In genomic region chr4:128949470-128950005, GRCm38 (mm10) we compare ENCODE assay signal across 12 mouse cellular contexts. TPM values are rescaled to one million over a fixed set of nuclear protein-coding genes. Genes with fewer than 3 reads are reported as not detected.
A peak's percentile ranks its signal among the peaks of the same experiment; 100 is the strongest.
DNase-seq lines count a peak whose midpoint lies in the region; ATAC-seq and TF ChIP-seq lines count a peak whose summit lies in the region.
"Had no signal": no experiment of that assay in that cellular context is flagged by ENCODE, and none has a peak within 500 bp of the region (broad histone marks: within the 10 kb centered on the region; RNA-seq: fewer than 3 reads in every experiment).

No protein-coding gene starts in this region.

- no peaks in the 10 kb centered on the region for H3K27me3 ChIP-seq in lung, embryonic 14.5 days (ENCODE audit: insufficient read depth, low read length)
- no peaks in the 10 kb centered on the region; the same call in 1 of the 2 replicates for H3K27me3 ChIP-seq in embryonic facial prominence, embryonic 10.5 days (replicated peaks; ENCODE audit: low read depth, poor library complexity, severe bottlenecking)
- peaks cover 25% of the 10 kb centered on the region for H3K27me3 ChIP-seq in liver, embryonic 12.5 days (replicated peaks)
- no peaks in the 10 kb centered on the region for H3K27me3 ChIP-seq in forebrain, embryonic 14.5 days (replicated peaks; ENCODE audit: control insufficient read depth, insufficient read depth, low read length)
- H3K27me3 ChIP-seq: neural tube, embryonic 12.5 days had no signal

- H3K27ac ChIP-seq in lung, embryonic 14.5 days (ENCODE audit: low read depth) = no peak overlapping the region
- no peak overlapping the region for H3K27ac ChIP-seq in embryonic facial prominence, embryonic 10.5 days (replicated peaks)
- H3K27ac ChIP-seq in liver, embryonic 12.5 days = no peak overlapping the region
- no peak overlapping the region for H3K27ac ChIP-seq in forebrain, embryonic 14.5 days (ENCODE audit: low read depth, low read length)
- H3K27ac ChIP-seq: heart, embryonic 13.5 days; midbrain, embryonic 10.5 days; neural tube, embryonic 12.5 days had no signal

- peak; percentile 37 for DNase-seq in lung, embryonic 14.5 days
- DNase-seq in lung, postnatal 25 days (ENCODE audit: low spot score) = no peak
- peak; percentile 62 for DNase-seq in ES-CJ7 (ENCODE audit: low read depth, low spot score)
- DNase-seq in embryonic facial prominence, embryonic 10.5 days (ENCODE audit: low spot score) = peak; percentile 33
- DNase-seq in gastrocnemius, postnatal 10 days = no peak
- DNase-seq in forebrain, embryonic 14.5 days (ENCODE audit: low spot score) = no peak
- DNase-seq in ovary, postnatal 36 days (ENCODE audit: low spot score) = no peak
- DNase-seq: spleen, adult 18-20 months had no signal

- no peaks in the 10 kb centered on the region for H3K36me3 ChIP-seq in lung, embryonic 14.5 days (ENCODE audit: insufficient read depth)
- H3K36me3 ChIP-seq in embryonic facial prominence, embryonic 10.5 days (replicated peaks) = no peaks in the 10 kb centered on the region
- no peaks in the 10 kb centered on the region for H3K36me3 ChIP-seq in liver, embryonic 12.5 days
- no peaks in the 10 kb centered on the region for H3K36me3 ChIP-seq in forebrain, embryonic 14.5 days (ENCODE audit: control insufficient read depth, insufficient read depth, low read length)
- H3K36me3 ChIP-seq: heart, embryonic 13.5 days; midbrain, embryonic 10.5 days; neural tube, embryonic 12.5 days had no signal

- H3K4me2 ChIP-seq in lung, embryonic 14.5 days = no peak overlapping the region
- no peak overlapping the region for H3K4me2 ChIP-seq in liver, embryonic 12.5 days
- H3K4me2 ChIP-seq in forebrain, embryonic 14.5 days (ENCODE audit: low read length) = no peak overlapping the region
- H3K4me2 ChIP-seq: heart, embryonic 13.5 days; neural tube, embryonic 12.5 days had no signal

- H3K9me3 ChIP-seq in lung, embryonic 14.5 days (ENCODE audit: low read depth, low read length) = no peaks in the 10 kb centered on the region
- no peaks in the 10 kb centered on the region for H3K9me3 ChIP-seq in embryonic facial prominence, embryonic 10.5 days
- H3K9me3 ChIP-seq in liver, embryonic 12.5 days (replicated peaks) = no peaks in the 10 kb centered on the region
- no peaks in the 10 kb centered on the region for H3K9me3 ChIP-seq in forebrain, embryonic 14.5 days (replicated peaks; ENCODE audit: control insufficient read depth, low read length)
- H3K9me3 ChIP-seq: heart, embryonic 13.5 days; midbrain, embryonic 10.5 days; neural tube, embryonic 12.5 days had no signal

- H3K9ac ChIP-seq in lung, embryonic 14.5 days = no peak overlapping the region
- H3K9ac ChIP-seq in liver, embryonic 12.5 days = no peak overlapping the region
- no peak overlapping the region for H3K9ac ChIP-seq in forebrain, embryonic 14.5 days (ENCODE audit: low read length)
- H3K9ac ChIP-seq: heart, embryonic 13.5 days; neural tube, embryonic 12.5 days had no signal

- ATAC-seq in lung, embryonic 14.5 days (ENCODE audit: insufficient read depth) = no peak
- peak; percentile 32; the same call in 1 of the 2 replicates for ATAC-seq in liver, embryonic 12.5 days
- ATAC-seq in forebrain, embryonic 14.5 days = no peak

- WGBS in lung, embryonic 14.5 days = 42% methylated on average over 15 of the region's 15 CpGs
- 43% methylated on average over 15 of the region's 15 CpGs for WGBS in embryonic facial prominence, embryonic 10.5 days
- WGBS in liver, embryonic 12.5 days (ENCODE audit: insufficient replicate concordance) = 31% methylated on average over 15 of the region's 15 CpGs
- 52% methylated on average over 15 of the region's 15 CpGs for WGBS in forebrain, embryonic 14.5 days

- no peak for TF ChIP-seq CTCF in lung, embryonic 14.5 days (IDR thresholded peaks at IDR 0.05; ENCODE audit: low read depth)

- H3K4me1 ChIP-seq in lung, embryonic 14.5 days (ENCODE audit: insufficient read depth) = no peaks in the 10 kb centered on the region
- H3K4me1 ChIP-seq in embryonic facial prominence, embryonic 10.5 days = peaks cover 17% of the 10 kb centered on the region
- peaks cover 20% of the 10 kb centered on the region for H3K4me1 ChIP-seq in liver, embryonic 12.5 days
- H3K4me1 ChIP-seq in forebrain, embryonic 14.5 days (ENCODE audit: control insufficient read depth, insufficient read depth, low read length) = peaks cover 3% of the 10 kb centered on the region; the same call in 1 of the 2 replicates

- no peak overlapping the region for H3K4me3 ChIP-seq in lung, embryonic 14.5 days (ENCODE audit: low read depth, low read length)
- H3K4me3 ChIP-seq in embryonic facial prominence, embryonic 10.5 days = no peak overlapping the region
- H3K4me3 ChIP-seq in liver, embryonic 12.5 days = no peak overlapping the region
- no peak overlapping the region for H3K4me3 ChIP-seq in forebrain, embryonic 14.5 days (ENCODE audit: low read depth, low read length)
- H3K4me3 ChIP-seq: heart, embryonic 13.5 days; midbrain, embryonic 10.5 days; neural tube, embryonic 12.5 days had no signal

RNA-seq across cellular contexts. Expression of gene Azin2, which starts 12.7 kb away (rescaled TPM):
- polyA plus RNA-seq in lung, embryonic 14.5 days (2014; fragmentation: Nextera tagmentation; extraction: Ambion mirVana) = 17.6 and 21.2 TPM in 2 replicates
- polyA plus RNA-seq in embryonic facial prominence, embryonic 10.5 days (2016; fragmentation: Nextera tagmentation; extraction: Ambion mirVana) = 11.4 and 12.1 TPM in 2 replicates
- polyA plus RNA-seq in liver, embryonic 12.5 days (2016; fragmentation: Nextera tagmentation; extraction: Ambion mirVana) = 2.0 and 2.5 TPM in 2 replicates
- total RNA-seq in gastrocnemius, postnatal 10 days (2021) = 1 to 10 TPM; 3.2 to 3.9 TPM
- 10.6 and 11.7 TPM in 2 replicates for polyA plus RNA-seq in forebrain, embryonic 14.5 days (2014; fragmentation: Nextera tagmentation; extraction: Ambion mirVana)

RNA-seq across cellular contexts. Expression of gene Ak2, which starts 42.2 kb away (rescaled TPM):
- polyA plus RNA-seq in lung, embryonic 14.5 days (2014; fragmentation: Nextera tagmentation; extraction: Ambion mirVana) = 138 and 148 TPM in 2 replicates
- 219 and 224 TPM in 2 replicates for polyA plus RNA-seq in embryonic facial prominence, embryonic 10.5 days (2016; fragmentation: Nextera tagmentation; extraction: Ambion mirVana)
- polyA plus RNA-seq in liver, embryonic 12.5 days (2016; fragmentation: Nextera tagmentation; extraction: Ambion mirVana) = 176 and 179 TPM in 2 replicates
- total RNA-seq in gastrocnemius, postnatal 10 days (2021) = 10 to 100 TPM; 47.7 to 55.3 TPM
- 89.2 and 93.6 TPM in 2 replicates for polyA plus RNA-seq in forebrain, embryonic 14.5 days (2014; fragmentation: Nextera tagmentation; extraction: Ambion mirVana)

Comparison
In these comparisons a context has a peak if more than half of its experiments do, and no peak if none do; other contexts are left out.
1. DNase-seq: peak in lung, embryonic 14.5 days (single experiment), ES-CJ7 (single experiment) and embryonic facial prominence, embryonic 10.5 days (single experiment); none in lung, postnatal 25 days (single experiment), gastrocnemius, postnatal 10 days (single experiment), forebrain, embryonic 14.5 days (single experiment) and ovary, postnatal 36 days (single experiment).